Mouse (Mus musculus): ENCODE measurements around the gene Asgr1. TPM values are rescaled to one million over a fixed set of nuclear protein-coding genes. Genes with fewer than 3 reads are reported as not detected.

Asgr1 gene
- total and polyA plus RNA-seq, 3 experiments = 0.31 TPM; not detected in 2

DNA sequence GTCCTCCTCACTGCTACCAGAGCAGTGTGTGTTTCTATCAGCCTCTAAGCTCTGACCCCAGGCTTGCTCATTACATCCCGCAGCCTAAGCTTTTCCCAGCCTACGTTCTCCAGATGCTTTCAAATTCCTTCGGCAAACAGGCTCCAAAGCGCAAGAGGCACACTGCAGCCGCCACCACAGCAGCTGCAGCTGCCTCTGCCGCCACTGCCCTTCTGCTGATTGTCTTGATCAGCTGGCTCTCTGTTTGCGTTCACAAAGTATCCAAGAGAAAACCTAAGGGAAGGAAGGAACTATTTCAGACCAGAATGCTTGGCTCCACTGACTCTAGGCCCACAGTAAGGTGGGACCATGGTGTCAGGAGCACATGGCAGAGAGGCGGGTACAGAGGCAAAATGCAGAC, 53.2 kb downstream of the Asgr1 start:
- Histone ChIP-seq H3K4me3 (ENCODE audit: control insufficient read depth in 1 of 2, insufficient read depth in 1 of 2, low read depth in 2 of 2, low read length in 2 of 2) (no peak overlapping the region), H3K9ac (ENCODE audit: control insufficient read depth, low read depth, low read length, poor library complexity, severe bottlenecking) (no peak overlapping the region), H3K9me3 (replicated peaks; ENCODE audit: insufficient read depth, low read length) (no peaks in the 10 kb centered on the region), H3K36me3 (ENCODE audit: control insufficient read depth in 1 of 2, insufficient read depth in 2 of 2, low read length in 2 of 2) (no peaks in the 10 kb centered on the region), H3K27me3 (ENCODE audit: control insufficient read depth in 1 of 2, insufficient read depth in 2 of 2, low read length in 2 of 2) (peaks cover 9 to 12% of the 10 kb centered on the region in 2 experiments), H3K4me1 (ENCODE audit: control insufficient read depth in 1 of 2, insufficient read depth in 2 of 2, low read length in 2 of 2) (no peaks in the 10 kb centered on the region), H3K27ac (ENCODE audit: control insufficient read depth, low read depth, low read length) (no peak overlapping the region), H3K79me2 (ENCODE audit: control insufficient read depth, insufficient read depth, low read length, poor library complexity) (no peaks in the 10 kb centered on the region)
- no peak for DNase-seq (ENCODE audit: low read depth, low spot score)
- TF ChIP-seq GATA1 (IDR thresholded peaks at IDR 0.05; ENCODE audit: low read depth, low read length) = no peak

Other genes starting within 250 kb of the Asgr1 start
Only the 30 nearest of the 35 such genes appear.
- 176 and 190 TPM in 2 replicates for gene Tmem256, start 215.6 kb upstream of the Asgr1 start, total RNA-seq (2012; rRNA removed)
- 100 to 1,000 TPM in 1 of 2 experiments, not detected in 1; 181 TPM for gene Tmem256, start 215.6 kb upstream of the Asgr1 start, polyA plus RNA-seq (2012; ENCODE audit: insufficient read depth in 1 of 2, insufficient read length in 2 of 2, low read depth in 1 of 2, low replicate concordance in 2 of 2, missing spikeins in 1 of 2)
- 3.8 and 4.6 TPM in 2 replicates for gene Plscr3, start 207.7 kb upstream of the Asgr1 start, total RNA-seq (2012; rRNA removed)
- gene Plscr3, start 207.7 kb upstream of the Asgr1 start, polyA plus RNA-seq (2012; ENCODE audit: insufficient read depth in 1 of 2, insufficient read length in 2 of 2, low read depth in 1 of 2, low replicate concordance in 2 of 2, missing spikeins in 1 of 2) = 10 to 100 TPM in 1 of 2 experiments, not detected in 1; 26.0 TPM
- 0.13 and 0.35 TPM in 2 replicates for gene Tnk1, start 195.4 kb upstream of the Asgr1 start, total RNA-seq (2012; rRNA removed)
- gene Tnk1, start 195.4 kb upstream of the Asgr1 start, polyA plus RNA-seq (2012; ENCODE audit: insufficient read depth in 1 of 2, insufficient read length in 2 of 2, low read depth in 1 of 2, low replicate concordance in 2 of 2, missing spikeins in 1 of 2) = under 1 TPM in 1 of 2 experiments, not detected in 1; 0.25 TPM
- not detected in 2 replicates for gene Tmem95, start 176.1 kb upstream of the Asgr1 start, total RNA-seq (2012; rRNA removed)
- gene Tmem95, start 176.1 kb upstream of the Asgr1 start, polyA plus RNA-seq (2012; ENCODE audit: insufficient read depth in 1 of 2, insufficient read length in 2 of 2, low read depth in 1 of 2, low replicate concordance in 2 of 2, missing spikeins in 1 of 2) = not detected
- gene Kctd11, start 172.7 kb upstream of the Asgr1 start, total RNA-seq (2012; rRNA removed) = 0.19 and 0.26 TPM in 2 replicates
- under 1 TPM in 1 of 2 experiments, not detected in 1; 0.49 TPM for gene Kctd11, start 172.7 kb upstream of the Asgr1 start, polyA plus RNA-seq (2012; ENCODE audit: insufficient read depth in 1 of 2, insufficient read length in 2 of 2, low read depth in 1 of 2, low replicate concordance in 2 of 2, missing spikeins in 1 of 2)
- gene Acap1, start 158.5 kb upstream of the Asgr1 start, total RNA-seq (2012; rRNA removed) = 20.7 and 33.4 TPM in 2 replicates
- 10 to 100 TPM in 1 of 2 experiments, not detected in 1; 42.2 TPM for gene Acap1, start 158.5 kb upstream of the Asgr1 start, polyA plus RNA-seq (2012; ENCODE audit: insufficient read depth in 1 of 2, insufficient read length in 2 of 2, low read depth in 1 of 2, low replicate concordance in 2 of 2, missing spikeins in 1 of 2)
- gene 2810408A11Rik, start 153.1 kb upstream of the Asgr1 start, total RNA-seq (2012; rRNA removed) = 0.69 and 0.81 TPM in 2 replicates
- gene 2810408A11Rik, start 153.1 kb upstream of the Asgr1 start, polyA plus RNA-seq (2012; ENCODE audit: insufficient read depth in 1 of 2, insufficient read length in 2 of 2, low read depth in 1 of 2, low replicate concordance in 2 of 2, missing spikeins in 1 of 2) = 1 to 10 TPM in 1 of 2 experiments, not detected in 1; 1.3 TPM
- gene Neurl4, start 153.0 kb upstream of the Asgr1 start, total RNA-seq (2012; rRNA removed) = 47.3 and 58.0 TPM in 2 replicates
- gene Neurl4, start 153.0 kb upstream of the Asgr1 start, polyA plus RNA-seq (2012; ENCODE audit: insufficient read depth in 1 of 2, insufficient read length in 2 of 2, low read depth in 1 of 2, low replicate concordance in 2 of 2, missing spikeins in 1 of 2) = 10 to 100 TPM in 1 of 2 experiments, not detected in 1; 50.9 TPM
- gene Gps2, start 140.2 kb upstream of the Asgr1 start, total RNA-seq (2012; rRNA removed) = 64.5 and 78.0 TPM in 2 replicates
- gene Gps2, start 140.2 kb upstream of the Asgr1 start, polyA plus RNA-seq (2012; ENCODE audit: insufficient read depth in 1 of 2, insufficient read length in 2 of 2, low read depth in 1 of 2, low replicate concordance in 2 of 2, missing spikeins in 1 of 2) = 100 to 1,000 TPM in 1 of 2 experiments, not detected in 1; 113 TPM
- gene Eif5a, start 132.1 kb upstream of the Asgr1 start, total RNA-seq (2012; rRNA removed) = 1,428 and 1,539 TPM in 2 replicates
- gene Eif5a, start 132.1 kb upstream of the Asgr1 start, polyA plus RNA-seq (2012; ENCODE audit: insufficient read depth in 1 of 2, insufficient read length in 2 of 2, low read depth in 1 of 2, low replicate concordance in 2 of 2, missing spikeins in 1 of 2) = 1,000 to 10,000 TPM; 1,272 to 3,185 TPM
- 0.33 and 0.50 TPM in 2 replicates for gene Ybx2, start 118.3 kb upstream of the Asgr1 start, total RNA-seq (2012; rRNA removed)
- gene Ybx2, start 118.3 kb upstream of the Asgr1 start, polyA plus RNA-seq (2012; ENCODE audit: insufficient read depth in 1 of 2, insufficient read length in 2 of 2, low read depth in 1 of 2, low replicate concordance in 2 of 2, missing spikeins in 1 of 2) = under 1 TPM in 1 of 2 experiments, not detected in 1; 0.92 TPM
- 0.12 TPM in 1 of 2 replicates, not detected in the other for gene Slc2a4, start 105.9 kb upstream of the Asgr1 start, total RNA-seq (2012; rRNA removed)
- gene Slc2a4, start 105.9 kb upstream of the Asgr1 start, polyA plus RNA-seq (2012; ENCODE audit: insufficient read depth in 1 of 2, insufficient read length in 2 of 2, low read depth in 1 of 2, low replicate concordance in 2 of 2, missing spikeins in 1 of 2) = under 1 TPM in 1 of 2 experiments, not detected in 1; 0.19 TPM
- gene Cldn7, start 89.3 kb upstream of the Asgr1 start, total RNA-seq (2012; rRNA removed) = 0.26 and 0.31 TPM in 2 replicates
- under 1 TPM in 1 of 2 experiments, not detected in 1; 0.36 TPM for gene Cldn7, start 89.3 kb upstream of the Asgr1 start, polyA plus RNA-seq (2012; ENCODE audit: insufficient read depth in 1 of 2, insufficient read length in 2 of 2, low read depth in 1 of 2, low replicate concordance in 2 of 2, missing spikeins in 1 of 2)
- gene Ctdnep1, start 72.9 kb upstream of the Asgr1 start, total RNA-seq (2012; rRNA removed) = 47.3 and 49.6 TPM in 2 replicates
- 100 to 1,000 TPM in 1 of 2 experiments, not detected in 1; 133 TPM for gene Ctdnep1, start 72.9 kb upstream of the Asgr1 start, polyA plus RNA-seq (2012; ENCODE audit: insufficient read depth in 1 of 2, insufficient read length in 2 of 2, low read depth in 1 of 2, low replicate concordance in 2 of 2, missing spikeins in 1 of 2)
- gene Elp5, start 71.6 kb upstream of the Asgr1 start, total RNA-seq (2012; rRNA removed) = 170 and 189 TPM in 2 replicates
- gene Elp5, start 71.6 kb upstream of the Asgr1 start, polyA plus RNA-seq (2012; ENCODE audit: insufficient read depth in 1 of 2, insufficient read length in 2 of 2, low read depth in 1 of 2, low replicate concordance in 2 of 2, missing spikeins in 1 of 2) = 100 to 1,000 TPM in 1 of 2 experiments, not detected in 1; 222 TPM
- 105 and 132 TPM in 2 replicates for gene Gabarap, start 62.9 kb upstream of the Asgr1 start, total RNA-seq (2012; rRNA removed)
- 100 to 1,000 TPM in 1 of 2 experiments, not detected in 1; 241 TPM for gene Gabarap, start 62.9 kb upstream of the Asgr1 start, polyA plus RNA-seq (2012; ENCODE audit: insufficient read depth in 1 of 2, insufficient read length in 2 of 2, low read depth in 1 of 2, low replicate concordance in 2 of 2, missing spikeins in 1 of 2)
- gene Phf23, start 58.3 kb upstream of the Asgr1 start, total RNA-seq (2012; rRNA removed) = 88.2 and 112 TPM in 2 replicates
- gene Phf23, start 58.3 kb upstream of the Asgr1 start, polyA plus RNA-seq (2012; ENCODE audit: insufficient read depth in 1 of 2, insufficient read length in 2 of 2, low read depth in 1 of 2, low replicate concordance in 2 of 2, missing spikeins in 1 of 2) = 100 to 1,000 TPM in 1 of 2 experiments, not detected in 1; 108 TPM
- gene Dvl2, start 53.5 kb upstream of the Asgr1 start, total RNA-seq (2012; rRNA removed) = 40.1 and 41.9 TPM in 2 replicates
- gene Dvl2, start 53.5 kb upstream of the Asgr1 start, polyA plus RNA-seq (2012; ENCODE audit: insufficient read depth in 1 of 2, insufficient read length in 2 of 2, low read depth in 1 of 2, low replicate concordance in 2 of 2, missing spikeins in 1 of 2) = 10 to 100 TPM in 1 of 2 experiments, not detected in 1; 38.5 TPM
- 123 and 140 TPM in 2 replicates for gene Acadvl, start 38.7 kb upstream of the Asgr1 start, total RNA-seq (2012; rRNA removed)
- gene Acadvl, start 38.7 kb upstream of the Asgr1 start, polyA plus RNA-seq (2012; ENCODE audit: insufficient read depth in 1 of 2, insufficient read length in 2 of 2, low read depth in 1 of 2, low replicate concordance in 2 of 2, missing spikeins in 1 of 2) = 10 to 100 TPM in 1 of 2 experiments, not detected in 1; 92.5 TPM
- 6.5 and 7.9 TPM in 2 replicates for gene Dlg4, start 37.1 kb upstream of the Asgr1 start, total RNA-seq (2012; rRNA removed)
- 10 to 100 TPM in 1 of 2 experiments, not detected in 1; 24.7 TPM for gene Dlg4, start 37.1 kb upstream of the Asgr1 start, polyA plus RNA-seq (2012; ENCODE audit: insufficient read depth in 1 of 2, insufficient read length in 2 of 2, low read depth in 1 of 2, low replicate concordance in 2 of 2, missing spikeins in 1 of 2)
- not detected in 2 replicates for gene Asgr2, start 38.6 kb downstream of the Asgr1 start, total RNA-seq (2012; rRNA removed)
- not detected for gene Asgr2, start 38.6 kb downstream of the Asgr1 start, polyA plus RNA-seq (2012; ENCODE audit: insufficient read depth in 1 of 2, insufficient read length in 2 of 2, low read depth in 1 of 2, low replicate concordance in 2 of 2, missing spikeins in 1 of 2)
- gene Mgl2, start 76.2 kb downstream of the Asgr1 start, total RNA-seq (2012; rRNA removed) = 0.12 TPM in 1 of 2 replicates, not detected in the other
- under 1 TPM in 1 of 2 experiments, not detected in 1; 0.06 TPM for gene Mgl2, start 76.2 kb downstream of the Asgr1 start, polyA plus RNA-seq (2012; ENCODE audit: insufficient read depth in 1 of 2, insufficient read length in 2 of 2, low read depth in 1 of 2, low replicate concordance in 2 of 2, missing spikeins in 1 of 2)
- gene Clec10a, start 102.1 kb downstream of the Asgr1 start, total RNA-seq (2012; rRNA removed) = 5.0 and 8.4 TPM in 2 replicates
- 10 to 100 TPM in 1 of 2 experiments, not detected in 1; 10.8 TPM for gene Clec10a, start 102.1 kb downstream of the Asgr1 start, polyA plus RNA-seq (2012; ENCODE audit: insufficient read depth in 1 of 2, insufficient read length in 2 of 2, low read depth in 1 of 2, low replicate concordance in 2 of 2, missing spikeins in 1 of 2)
- gene Slc16a11, start 158.7 kb downstream of the Asgr1 start, total RNA-seq (2012; rRNA removed) = 0.31 and 0.33 TPM in 2 replicates
- gene Slc16a11, start 158.7 kb downstream of the Asgr1 start, polyA plus RNA-seq (2012; ENCODE audit: insufficient read depth in 1 of 2, insufficient read length in 2 of 2, low read depth in 1 of 2, low replicate concordance in 2 of 2, missing spikeins in 1 of 2) = 1 to 10 TPM in 1 of 2 experiments, not detected in 1; 1.2 TPM
- gene Slc16a13, start 167.0 kb downstream of the Asgr1 start, total RNA-seq (2012; rRNA removed) = 3.1 and 4.2 TPM in 2 replicates
- gene Slc16a13, start 167.0 kb downstream of the Asgr1 start, polyA plus RNA-seq (2012; ENCODE audit: insufficient read depth in 1 of 2, insufficient read length in 2 of 2, low read depth in 1 of 2, low replicate concordance in 2 of 2, missing spikeins in 1 of 2) = 1 to 10 TPM in 1 of 2 experiments, not detected in 1; 7.9 TPM
- gene Bcl6b, start 175.7 kb downstream of the Asgr1 start, total RNA-seq (2012; rRNA removed) = not detected in 2 replicates
- not detected for gene Bcl6b, start 175.7 kb downstream of the Asgr1 start, polyA plus RNA-seq (2012; ENCODE audit: insufficient read depth in 1 of 2, insufficient read length in 2 of 2, low read depth in 1 of 2, low replicate concordance in 2 of 2, missing spikeins in 1 of 2)
- 60.4 and 61.8 TPM in 2 replicates for gene 0610010K14Rik, start 183.8 kb downstream of the Asgr1 start, total RNA-seq (2012; rRNA removed)
- 100 to 1,000 TPM in 1 of 2 experiments, not detected in 1; 189 TPM for gene 0610010K14Rik, start 183.8 kb downstream of the Asgr1 start, polyA plus RNA-seq (2012; ENCODE audit: insufficient read depth in 1 of 2, insufficient read length in 2 of 2, low read depth in 1 of 2, low replicate concordance in 2 of 2, missing spikeins in 1 of 2)
- gene Gm21988, start 185.7 kb downstream of the Asgr1 start, total RNA-seq (2012; rRNA removed) = 2.3 and 3.7 TPM in 2 replicates
- 1 to 10 TPM in 1 of 2 experiments, not detected in 1; 4.1 TPM for gene Gm21988, start 185.7 kb downstream of the Asgr1 start, polyA plus RNA-seq (2012; ENCODE audit: insufficient read depth in 1 of 2, insufficient read length in 2 of 2, low read depth in 1 of 2, low replicate concordance in 2 of 2, missing spikeins in 1 of 2)
- 46.8 and 56.2 TPM in 2 replicates for gene Rnasek, start 185.8 kb downstream of the Asgr1 start, total RNA-seq (2012; rRNA removed)
- 100 to 1,000 TPM in 1 of 2 experiments, not detected in 1; 179 TPM for gene Rnasek, start 185.8 kb downstream of the Asgr1 start, polyA plus RNA-seq (2012; ENCODE audit: insufficient read depth in 1 of 2, insufficient read length in 2 of 2, low read depth in 1 of 2, low replicate concordance in 2 of 2, missing spikeins in 1 of 2)
- not detected in 2 replicates for gene Alox12, start 201.3 kb downstream of the Asgr1 start, total RNA-seq (2012; rRNA removed)
- gene Alox12, start 201.3 kb downstream of the Asgr1 start, polyA plus RNA-seq (2012; ENCODE audit: insufficient read depth in 1 of 2, insufficient read length in 2 of 2, low read depth in 1 of 2, low replicate concordance in 2 of 2, missing spikeins in 1 of 2) = under 1 TPM in 1 of 2 experiments, not detected in 1; 0.03 TPM